Mouse (Mus musculus): ENCODE data around the gene Pgc. TPM values are rescaled to one million over a fixed set of nuclear protein-coding genes. Genes with fewer than 3 reads are reported as not detected.

Pgc gene
- polyA plus RNA-seq, 1 experiment from 2014 or later = 0.19 TPM

- Histone ChIP-seq H3K4me1 (no peaks in the 10 kb centered on the region), H3K27ac (replicated peaks) (no peak overlapping the region), H3K27me3 (ENCODE audit: low read depth, poor library complexity, severe bottlenecking) (no peaks in the 10 kb centered on the region; the same call in 1 of the 2 replicates), H3K9me3 (replicated peaks) (no peaks in the 10 kb centered on the region), H3K36me3 (no peaks in the 10 kb centered on the region), H3K4me3 (no peak overlapping the region)
- 74% methylated on average over 3 of the region's 3 CpGs for WGBS
- DNase-seq (ENCODE audit: low spot score) = no peak
Measured at GRCm38 (mm10) chr17:47715037-47715436, 11.6 kb upstream of the Pgc start.

- no peaks in the 10 kb centered on the region for H3K36me3 ChIP-seq
- H3K27me3 ChIP-seq (ENCODE audit: low read depth, poor library complexity, severe bottlenecking) = no peaks in the 10 kb centered on the region; the same call in 1 of the 2 replicates
- no peak for DNase-seq (ENCODE audit: low spot score)
- WGBS = 89% methylated on average over 4 of the region's 4 CpGs
- H3K9me3 ChIP-seq (replicated peaks) = no peaks in the 10 kb centered on the region
- H3K4me3 ChIP-seq = no peak overlapping the region
- H3K4me1 ChIP-seq = no peaks in the 10 kb centered on the region
- H3K27ac ChIP-seq (replicated peaks) = no peak overlapping the region
Measured at GRCm38 (mm10) chr17:47721183-47721582, 5.5 kb upstream of the Pgc start.

GRCm38 (mm10) chr17:47730633-47731575 lies 4.3 kb downstream of the Pgc start:
- whole genome bisulfite sequencing = 45% methylated on average over 24 of the region's 24 CpGs
- no peaks in the 10 kb centered on the region for H3K9me3 ChIP-seq (replicated peaks)
- H3K4me3 ChIP-seq = no peak overlapping the region
- peaks cover 28% of the 10 kb centered on the region for H3K4me1 ChIP-seq
- H3K27ac ChIP-seq (replicated peaks) = no peak overlapping the region; the same call in 1 of the 2 replicates
- H3K36me3 ChIP-seq = no peaks in the 10 kb centered on the region
- peaks cover 9% of the 10 kb centered on the region; the same call in 1 of the 2 replicates for H3K27me3 ChIP-seq (ENCODE audit: low read depth, poor library complexity, severe bottlenecking)
- DNase-seq (ENCODE audit: low spot score) = peak; percentile 24

GRCm38 (mm10) chr17:47735553-47736100 lies 9.0 kb downstream of the Pgc start:
- 75% methylated on average over 14 of the region's 14 CpGs for WGBS
- no peak overlapping the region for H3K4me3 ChIP-seq
- no peak for DNase-seq (ENCODE audit: low spot score)
- H3K27me3 ChIP-seq (ENCODE audit: low read depth, poor library complexity, severe bottlenecking) = peaks cover 42% of the 10 kb centered on the region
- no peak overlapping the region for H3K27ac ChIP-seq (replicated peaks)
- H3K9me3 ChIP-seq (replicated peaks) = no peaks in the 10 kb centered on the region
- H3K4me1 ChIP-seq = peaks cover 50% of the 10 kb centered on the region
- H3K36me3 ChIP-seq = no peaks in the 10 kb centered on the region

- Histone ChIP-seq H3K9me3 (replicated peaks) (no peaks in the 10 kb centered on the region), H3K27me3 (ENCODE audit: low read depth, poor library complexity, severe bottlenecking) (peaks cover 54% of the 10 kb centered on the region), H3K36me3 (no peaks in the 10 kb centered on the region), H3K4me3 (peak within 1 kb of the TSS; percentile 69), H3K4me1 (peaks cover 43% of the 10 kb centered on the region), H3K27ac (replicated peaks) (peak within 1 kb of the TSS; percentile 66)
- peak; percentile 95 for DNase-seq (ENCODE audit: low spot score)
- WGBS = under 1% methylated on average over 47 of the region's 47 CpGs
Measured at GRCm38 (mm10) chr17:47736856-47737255, 10.2 kb downstream of the Pgc start, which contains the start of gene Tfeb. Gene Tfeb, plus strand, starts transcription at chr17:47737030.

GRCm38 (mm10) chr17:47737271-47738065 lies 10.8 kb downstream of the Pgc start:
- H3K4me3 ChIP-seq = peak overlapping the region; percentile 69
- DNase-seq (ENCODE audit: low spot score) = peak; percentile 67
- H3K27ac ChIP-seq (replicated peaks) = peak overlapping the region; percentile 66
- H3K36me3 ChIP-seq = no peaks in the 10 kb centered on the region
- H3K4me1 ChIP-seq = peaks cover 43% of the 10 kb centered on the region
- under 1% methylated on average over 54 of the region's 60 CpGs for WGBS
- no peaks in the 10 kb centered on the region for H3K9me3 ChIP-seq (replicated peaks)
- H3K27me3 ChIP-seq (ENCODE audit: low read depth, poor library complexity, severe bottlenecking) = peaks cover 55% of the 10 kb centered on the region

- Histone ChIP-seq H3K27me3 (ENCODE audit: low read depth, poor library complexity, severe bottlenecking) (peaks cover 55% of the 10 kb centered on the region), H3K27ac (replicated peaks) (peak overlapping the region; percentile 66)
Measured at GRCm38 (mm10) chr17:47738066-47738878, 11.6 kb downstream of the Pgc start.

GRCm38 (mm10) chr17:47738879-47739798 lies 12.5 kb downstream of the Pgc start:
- H3K27me3 ChIP-seq (ENCODE audit: low read depth, poor library complexity, severe bottlenecking) = peaks cover 55% of the 10 kb centered on the region
- H3K9me3 ChIP-seq (replicated peaks) = no peaks in the 10 kb centered on the region
- no peak for DNase-seq (ENCODE audit: low spot score)
- peak overlapping the region; percentile 69 for H3K4me3 ChIP-seq
- 4% methylated on average over 20 of the region's 20 CpGs for whole genome bisulfite sequencing
- no peaks in the 10 kb centered on the region for H3K36me3 ChIP-seq
- peaks cover 34% of the 10 kb centered on the region for H3K4me1 ChIP-seq
- H3K27ac ChIP-seq (replicated peaks) = peak overlapping the region; percentile 66

More at GRCm38 (mm10) chr17:47738066-47738878, 11.6 kb downstream of the Pgc start:
- H3K4me1 ChIP-seq = peaks cover 43% of the 10 kb centered on the region
- peak overlapping the region; percentile 69 for H3K4me3 ChIP-seq
- DNase-seq (ENCODE audit: low spot score) = peak; percentile 56
- no peaks in the 10 kb centered on the region for H3K36me3 ChIP-seq
- no peaks in the 10 kb centered on the region for H3K9me3 ChIP-seq (replicated peaks)
- WGBS = 2% methylated on average over 59 of the region's 61 CpGs

GRCm38 (mm10) chr17:47740186-47740585 lies 13.5 kb downstream of the Pgc start:
- DNase-seq (ENCODE audit: low spot score) = no peak

GRCm38 (mm10) chr17:47742991-47743734 lies 16.5 kb downstream of the Pgc start:
- DNase-seq (ENCODE audit: low spot score) = no peak
- peaks cover 6% of the 10 kb centered on the region; the same call in 1 of the 2 replicates for H3K9me3 ChIP-seq (replicated peaks)
- WGBS = 43% methylated on average over 16 of the region's 16 CpGs
- no peak overlapping the region for H3K4me3 ChIP-seq
- peaks cover 20% of the 10 kb centered on the region for H3K4me1 ChIP-seq
- H3K36me3 ChIP-seq = no peaks in the 10 kb centered on the region
- H3K27ac ChIP-seq (replicated peaks) = no peak overlapping the region
- H3K27me3 ChIP-seq (ENCODE audit: low read depth, poor library complexity, severe bottlenecking) = peaks cover 38% of the 10 kb centered on the region

More at GRCm38 (mm10) chr17:47740186-47740585, 13.5 kb downstream of the Pgc start:
- Histone ChIP-seq H3K9me3 (replicated peaks) (peaks cover 6% of the 10 kb centered on the region; the same call in 1 of the 2 replicates), H3K36me3 (no peaks in the 10 kb centered on the region), H3K27me3 (ENCODE audit: low read depth, poor library complexity, severe bottlenecking) (peaks cover 55% of the 10 kb centered on the region), H3K4me1 (peaks cover 33% of the 10 kb centered on the region), H3K4me3 (no peak overlapping the region), H3K27ac (replicated peaks) (no peak overlapping the region)
- 56% methylated on average over 2 of the region's 2 CpGs for WGBS
